Mouse (Mus musculus) heart, adult 2 months (tissue): Measurements from ENCODE around the gene Fem1a. TPM values are rescaled to one million over a fixed set of nuclear protein-coding genes. Genes with fewer than 3 reads are reported as not detected.
A peak's percentile ranks its signal among the peaks of the same experiment; 100 is the strongest.

ENCODE experiments used
- DNase-seq, 2 experiments: peaks; one replicate each; pipeline ENCODE4 v3.0.0; 2021
- H3K27ac ChIP-seq: fragments of 200-600 bp; 2 replicates; pipeline ENCODE4 v1.8.1; 2022
- H3K27me3 ChIP-seq: fragments of 200-500 bp; 2 replicates; pipeline ENCODE4 v1.6.1; 2012; ENCODE audit warnings: mild to moderate bottlenecking, low read length, inconsistent platforms, mixed read lengths; ENCODE audit not compliant: control insufficient read depth, insufficient read depth
- H3K36me3 ChIP-seq: fragments of 200-500 bp; 2 replicates; pipeline ENCODE4 v1.6.1; 2012; ENCODE audit warnings: low read length, inconsistent platforms; ENCODE audit not compliant: control insufficient read depth, insufficient read depth
- H3K4me1 ChIP-seq: fragments of 200-500 bp; 2 replicates; pipeline ENCODE4 v1.6.1; 2011; ENCODE audit warnings: low read length; ENCODE audit not compliant: control insufficient read depth, insufficient read depth
- H3K4me3 ChIP-seq: fragments of 200-600 bp; 2 replicates; pipeline ENCODE4 v1.8.1; 2022
- H3K79me2 ChIP-seq: fragments of 200-500 bp; replicated peaks from 2 replicates; pipeline ENCODE4 v1.6.1; 2012; ENCODE audit warnings: mild to moderate bottlenecking, inconsistent platforms, low read length, moderate library complexity, mixed read lengths; ENCODE audit not compliant: control insufficient read depth, insufficient read depth
- H3K9ac ChIP-seq: fragments of 200-500 bp; 2 replicates; pipeline ENCODE4 v1.6.1; 2012; ENCODE audit warnings: low read depth, mild to moderate bottlenecking, control low read depth, inconsistent platforms, low read length, mixed read lengths
- CTCF ChIP-seq: fragments of 200-600 bp; IDR thresholded peaks from 2 replicates; pipeline ENCODE4 v1.8.1; 2022; ENCODE audit warnings: antibody characterized with exemption, mild to moderate bottlenecking, moderate library complexity
- EP300 ChIP-seq: fragments of 200-500 bp; IDR thresholded peaks from 2 replicates; pipeline ENCODE4 v1.6.1; 2011; ENCODE audit warnings: low read depth, low read length, control low read depth; ENCODE audit not compliant: insufficient read depth
- POLR2A ChIP-seq: fragments of 200-500 bp; IDR thresholded peaks from 2 replicates; pipeline ENCODE4 v1.6.1; 2011; ENCODE audit warnings: mild to moderate bottlenecking, low read depth, low read length, control low read depth; ENCODE audit not compliant: insufficient read depth
- WGBS: fragments of 180-500 bp; shearing (Covaris S2); methylation state at CpG from one replicate; pipeline ENCODE4 v1.1.7; 2018; 5-methylcytosine and 5-hydroxymethylcytosine counted together
- intact Hi-C: fragments of 180-260 bp; cut with DNase I; formaldehyde crosslinking; loops from one replicate; pipeline ENCODE4 v1.15.1; 2025
- polyA plus RNA-seq: library from polyadenylated mRNA; depleted of rRNA; stranded (reverse); fragments of >200 nt; gene quantifications from 2 replicates; pipeline ENCODE4 v1.2.3, GENCODE M21; 2012
- total RNA-seq, 2 experiments: library from RNA; stranded (reverse); gene quantifications; 2 replicates each; pipeline ENCODE4 v1.2.3; 2021

Gene Fem1a
- total and polyA plus RNA-seq, 3 experiments, result 81.5 to 124 (median 108) TPM

GRCm38 (mm10) chr17:56285995-56286394 lies 29.4 kb downstream of the Fem1a start:
- WGBS, result 87% methylated on average over 11 of the region's 11 CpGs
- Histone ChIP-seq H3K79me2 (no peaks in the 10 kb centered on the region), H3K27me3 (no peaks in the 10 kb centered on the region), H3K36me3 (no peaks in the 10 kb centered on the region), H3K27ac (no peak overlapping the region), H3K9ac (no peak overlapping the region), H3K4me3 (no peak overlapping the region), H3K4me1 (peaks cover 4% of the 10 kb centered on the region)
- intact Hi-C loops, result no loop called here
- no peak for TF ChIP-seq CTCF
- no peak for TF ChIP-seq EP300
- TF ChIP-seq POLR2A, result no peak
- peak in 1 of 2 experiments; percentile 18 for DNase-seq

DNA sequence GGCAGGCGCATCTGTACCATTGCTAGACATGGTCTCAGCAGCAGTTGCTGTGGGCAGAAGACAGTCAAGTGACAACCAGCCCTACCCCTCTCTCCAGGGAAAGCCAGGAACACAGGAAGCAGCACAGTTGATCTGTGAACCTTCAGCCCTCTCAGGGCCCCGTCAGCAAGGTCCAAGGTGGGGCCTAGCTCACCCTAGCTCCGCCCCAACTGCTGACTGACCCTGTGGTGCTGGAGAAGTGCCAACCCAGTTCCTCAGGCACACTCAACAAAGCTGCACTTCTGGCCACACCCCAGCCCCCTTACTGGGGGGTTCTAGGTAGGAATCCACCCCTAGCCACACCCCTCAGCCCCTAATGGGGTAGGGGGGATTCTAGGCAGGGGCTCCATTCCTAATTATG lies 31.2 kb downstream of the Fem1a start:
- H3K4me3 ChIP-seq, result no peak overlapping the region
- peak overlapping the region; percentile 25; the same call in 1 of the 2 replicates for H3K9ac ChIP-seq
- no peaks in the 10 kb centered on the region for H3K27me3 ChIP-seq
- 55% methylated on average over 3 of the region's 3 CpGs for WGBS
- peak overlapping the region; percentile 90 for H3K27ac ChIP-seq
- TF ChIP-seq POLR2A, result no peak
- TF ChIP-seq CTCF, result no peak
- no peak for TF ChIP-seq EP300
- H3K4me1 ChIP-seq, result peaks cover 6% of the 10 kb centered on the region
- intact Hi-C loops, result loop anchor here (1.0 to 2.0 kb wide), 2 partner anchors 10 to 27 kb away; no protein-coding TSS in a partner anchor
- DNase-seq, result peak in 1 of 2 experiments; percentile 54
- no peaks in the 10 kb centered on the region for H3K79me2 ChIP-seq
- H3K36me3 ChIP-seq, result no peaks in the 10 kb centered on the region

GRCm38 (mm10) chr17:56288866-56289265 lies 32.3 kb downstream of the Fem1a start:
- Histone ChIP-seq H3K79me2 (no peaks in the 10 kb centered on the region), H3K27me3 (no peaks in the 10 kb centered on the region), H3K27ac (peak overlapping the region; percentile 90), H3K4me3 (peak overlapping the region; percentile 59), H3K9ac (peak overlapping the region; percentile 67; the same call in 1 of the 2 replicates), H3K4me1 (peaks cover 6% of the 10 kb centered on the region), H3K36me3 (no peaks in the 10 kb centered on the region)
- intact Hi-C loops, result loop anchor here (1.0 to 2.0 kb wide), 2 partner anchors 11 to 28 kb away; no protein-coding TSS in a partner anchor
- DNase-seq, result no peak
- TF ChIP-seq CTCF, result no peak
- TF ChIP-seq EP300, result no peak
- TF ChIP-seq POLR2A, result no peak
- 28% methylated on average over 3 of the region's 3 CpGs for WGBS

- Histone ChIP-seq H3K9ac (peak overlapping the region; percentile 67), H3K79me2 (no peaks in the 10 kb centered on the region), H3K27ac (peak overlapping the region; percentile 90), H3K4me1 (peaks cover 6% of the 10 kb centered on the region), H3K4me3 (peak overlapping the region; percentile 59), H3K27me3 (no peaks in the 10 kb centered on the region), H3K36me3 (no peaks in the 10 kb centered on the region)
- TF ChIP-seq EP300 (0 out of 2 replicates have a peak, but pooled peaks have one; percentile 23), POLR2A (peak; percentile 40; the same call in 1 of the 2 replicates), CTCF (no peak)
- DNase-seq, result peak; percentile 66 to 67
- WGBS, result 3% methylated on average over 23 of the region's 23 CpGs
- intact Hi-C loops, result loop anchor here (2.0 kb wide), 2 partner anchors 15 to 29 kb away; no protein-coding TSS in a partner anchor
Observed at GRCm38 (mm10) chr17:56289371-56290331, 33.0 kb downstream of the Fem1a start.

GRCm38 (mm10) chr17:56290388-56291170 lies 34.0 kb downstream of the Fem1a start:
- intact Hi-C loops, result loop anchor here (1.0 to 2.0 kb wide), 2 partner anchors 14 to 60 kb away; no protein-coding TSS in a partner anchor

More at GRCm38 (mm10) chr17:56290388-56291170, 34.0 kb downstream of the Fem1a start:
- Histone ChIP-seq H3K4me3 (peak overlapping the region; percentile 59), H3K27me3 (no peaks in the 10 kb centered on the region), H3K36me3 (no peaks in the 10 kb centered on the region), H3K27ac (peak overlapping the region; percentile 90), H3K4me1 (peaks cover 6% of the 10 kb centered on the region), H3K9ac (peak overlapping the region; percentile 67), H3K79me2 (no peaks in the 10 kb centered on the region)
- WGBS, result 2% methylated on average over 17 of the region's 17 CpGs
- TF ChIP-seq CTCF, result no peak
- TF ChIP-seq POLR2A, result peak; percentile 91
- 0 out of 2 replicates have a peak, but pooled peaks have one; percentile 28 for TF ChIP-seq EP300
- DNase-seq, result peak; percentile 98 to 100
